9 mouse cellular contexts compared by ENCODE assay signal in the genomic region with DNA sequence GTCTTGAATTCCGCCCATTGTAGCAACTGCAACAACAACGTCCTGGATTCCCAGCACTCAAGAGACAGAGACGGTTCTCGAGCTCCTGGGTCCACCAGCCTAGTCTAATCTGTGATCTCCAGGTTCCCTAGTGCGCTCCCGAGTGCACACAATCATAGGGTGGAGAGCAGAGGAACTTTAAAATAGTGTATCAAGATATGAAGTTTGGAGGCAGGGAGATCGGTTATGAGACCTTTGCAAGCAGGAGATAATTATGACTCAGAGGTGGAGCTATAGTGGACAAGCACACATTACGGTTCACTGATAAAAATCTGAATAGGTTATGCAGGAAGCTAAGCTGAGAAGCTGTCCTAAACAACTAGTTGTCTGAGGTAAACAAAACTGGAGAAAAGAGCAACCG. TPM values are rescaled to one million over a fixed set of nuclear protein-coding genes. Genes with fewer than 3 reads are reported as not detected.
DNase-seq lines count a peak whose midpoint lies in the region; ATAC-seq and TF ChIP-seq lines count a peak whose summit lies in the region.
"Had no signal": no experiment of that assay in that cellular context is flagged by ENCODE, and none has a peak within 500 bp of the region (broad histone marks: within the 10 kb centered on the region; RNA-seq: fewer than 3 reads in every experiment).

No protein-coding gene starts in this region.

- TF ChIP-seq CTCF in CH12.LX (conservative IDR thresholded peaks at IDR 0.05 in 1 of 2, IDR thresholded peaks at IDR 0.05 in 1 of 2; ENCODE audit: low read depth in 2 of 2, low read length in 2 of 2) = no peak

- TF ChIP-seq EP300 in CH12.LX (IDR thresholded peaks at IDR 0.05; ENCODE audit: low read length) = no peak

- peak overlapping the region; percentile 100 for H3K4me2 ChIP-seq in CH12.LX (ENCODE audit: insufficient read depth, low read depth, poor library complexity, severe bottlenecking)
- peak overlapping the region; percentile 77 for H3K4me2 ChIP-seq in forebrain, embryonic 11.5 days (ENCODE audit: low read depth, low read length, severe bottlenecking)
- peak overlapping the region; percentile 77 for H3K4me2 ChIP-seq in liver, embryonic 13.5 days

- H3K27me3 ChIP-seq in CH12.LX (replicated peaks) = no peaks in the 10 kb centered on the region
- H3K27me3 ChIP-seq in forebrain, embryonic 11.5 days (ENCODE audit: control insufficient read depth, insufficient read depth, low read length) = no peaks in the 10 kb centered on the region
- H3K27me3 ChIP-seq in liver, embryonic 13.5 days = no peaks in the 10 kb centered on the region

- no peak overlapping the region for H3K27ac ChIP-seq in CH12.LX (ENCODE audit: insufficient read depth, low read depth)
- no peak overlapping the region for H3K27ac ChIP-seq in forebrain, embryonic 11.5 days (ENCODE audit: low read depth, low read length)
- peak overlapping the region; percentile 96 for H3K27ac ChIP-seq in liver, embryonic 13.5 days

- peaks cover 0 to 45% of the 10 kb centered on the region in 2 experiments for H3K36me3 ChIP-seq in CH12.LX (replicated peaks in 1 of 2; ENCODE audit: control insufficient read depth in 1 of 2, insufficient read depth in 1 of 2, low read length in 1 of 2)
- no peaks in the 10 kb centered on the region for H3K36me3 ChIP-seq in forebrain, embryonic 11.5 days (ENCODE audit: control insufficient read depth, insufficient read depth, low read length)
- peaks cover 32% of the 10 kb centered on the region for H3K36me3 ChIP-seq in liver, embryonic 13.5 days

- peak overlapping the region; percentile 87 for H3K9ac ChIP-seq in CH12.LX (ENCODE audit: insufficient read depth, low read depth)
- H3K9ac ChIP-seq in forebrain, embryonic 11.5 days (ENCODE audit: low read length) = peak overlapping the region; percentile 54
- peak overlapping the region; percentile 71 for H3K9ac ChIP-seq in liver, embryonic 13.5 days

- H3K4me1 ChIP-seq in CH12.LX (ENCODE audit: control insufficient read depth in 1 of 2, insufficient read depth in 2 of 2) = peaks cover 6 to 39% of the 10 kb centered on the region in 2 experiments
- H3K4me1 ChIP-seq in forebrain, embryonic 11.5 days (replicated peaks; ENCODE audit: control insufficient read depth, insufficient read depth, low read length) = peaks cover 8% of the 10 kb centered on the region; the same call in 1 of the 2 replicates
- H3K4me1 ChIP-seq in liver, embryonic 13.5 days (replicated peaks) = peaks cover 61% of the 10 kb centered on the region

- H3K4me3 ChIP-seq in CH12.LX (replicated peaks in 1 of 3; ENCODE audit: low read depth in 2 of 3, low read length in 2 of 3, poor library complexity in 1 of 3) = peak overlapping the region; percentile 85 to 97 (median 87)
- peak overlapping the region; percentile 91 for H3K4me3 ChIP-seq in forebrain, embryonic 11.5 days (ENCODE audit: low read depth, low read length)
- peak overlapping the region; percentile 67 for H3K4me3 ChIP-seq in liver, embryonic 13.5 days (replicated peaks)

- TF ChIP-seq POLR2A in CH12.LX (IDR thresholded peaks at IDR 0.05; ENCODE audit: low read depth, low read length) = no peak

- TF ChIP-seq RAD21 in CH12.LX (IDR thresholded peaks at IDR 0.05; ENCODE audit: low read depth, low read length) = no peak

- H3K9me3 ChIP-seq in CH12.LX (replicated peaks; ENCODE audit: low read length) = no peaks in the 10 kb centered on the region
- H3K9me3 ChIP-seq in forebrain, embryonic 11.5 days (ENCODE audit: control insufficient read depth, low read length) = no peaks in the 10 kb centered on the region
- no peaks in the 10 kb centered on the region for H3K9me3 ChIP-seq in liver, embryonic 13.5 days (replicated peaks)

- ATAC-seq in forebrain, embryonic 11.5 days (replicated peaks; ENCODE audit: low FRiP score) = no peak
- peak; percentile 46 for ATAC-seq in liver, embryonic 13.5 days (ENCODE audit: low read depth)

- in situ Hi-C loops in CH12.LX (cut with MboI; ENCODE audit: low pct_ligation_motif_present, low pct_unique_long_range_greater_than_20kb, low sequenced_read_pairs) = no loop called here

- dilution Hi-C loops in CH12.LX (cut with MboI; ENCODE audit: extremely low pct_ligation_motif_present, extremely low pct_unique_long_range_greater_than_20kb, low sequenced_read_pairs) = no loop called here

- DNase-seq in heart, adult 11 months = peak; percentile 68
- DNase-seq in heart, postnatal 14 days = no peak
- DNase-seq in CH12.LX (ENCODE audit: extremely low read depth) = no peak
- DNase-seq in forebrain, embryonic 11.5 days (ENCODE audit: low spot score) = no peak
- peak; percentile 60 for DNase-seq in liver, embryonic 13.5 days
- no peak for DNase-seq in frontal cortex, postnatal 36 days (ENCODE audit: low spot score in 2 of 2)
- no peak for DNase-seq in cerebellum, adult 11 months
- DNase-seq in adrenal gland, postnatal 10 days = no peak

- WGBS in forebrain, embryonic 11.5 days = 17% methylated on average over 9 of the region's 9 CpGs
- WGBS in liver, embryonic 13.5 days (ENCODE audit: insufficient replicate concordance) = 3% methylated on average over 9 of the region's 9 CpGs

- intact Hi-C loops in heart, postnatal 14 days (cut with DNase I) = loop anchor here (5.0 kb wide), 1 partner anchor 251 kb away; a partner anchor contains a TSS

- peaks cover 28% of the 10 kb centered on the region for H3K79me2 ChIP-seq in CH12.LX (replicated peaks; ENCODE audit: control insufficient read depth, extremely low read depth, insufficient read depth, poor library complexity, severe bottlenecking)

TF ChIP-seq in CH12.LX, 34 proteins besides CTCF, POLR2A, EP300 and RAD21:
- no peak for TF ChIP-seq PAX5 (IDR thresholded peaks at IDR 0.05; ENCODE audit: low read length)
- no peak for TF ChIP-seq CHD2 (IDR thresholded peaks at IDR 0.05; ENCODE audit: low read length)
- TF ChIP-seq JUN (IDR thresholded peaks at IDR 0.05; ENCODE audit: insufficient read depth, low read depth, low read length) = no peak
- no peak for TF ChIP-seq NELFE (IDR thresholded peaks at IDR 0.05; ENCODE audit: low read depth, low read length)
- TF ChIP-seq SIN3A (IDR thresholded peaks at IDR 0.05; ENCODE audit: low read length) = no peak
- TF ChIP-seq GABPA (IDR thresholded peaks at IDR 0.05; ENCODE audit: insufficient replicate concordance, low read depth, low read length) = no peak
- TF ChIP-seq ZNF384 (IDR thresholded peaks at IDR 0.05; ENCODE audit: low read depth, low read length) = no peak
- no peak for TF ChIP-seq ZC3H11A (IDR thresholded peaks at IDR 0.05; ENCODE audit: low read depth, low read length)
- TF ChIP-seq TCF12 (IDR thresholded peaks at IDR 0.05; ENCODE audit: low read depth, low read length) = no peak
- no peak for TF ChIP-seq CHD1 (IDR thresholded peaks at IDR 0.05; ENCODE audit: low read depth, low read length)
- no peak for TF ChIP-seq MEF2A (IDR thresholded peaks at IDR 0.05; ENCODE audit: borderline replicate concordance, low read depth, low read length)
- TF ChIP-seq MAZ (IDR thresholded peaks at IDR 0.05; ENCODE audit: low read depth, low read length) = no peak
- TF ChIP-seq JUND (conservative IDR thresholded peaks at IDR 0.05; ENCODE audit: low read depth, low read length) = no peak
- TF ChIP-seq ZMIZ1 (IDR thresholded peaks at IDR 0.05; ENCODE audit: low read depth, low read length) = no peak
- TF ChIP-seq HCFC1 (IDR thresholded peaks at IDR 0.05; ENCODE audit: low read depth, low read length) = no peak
- no peak for TF ChIP-seq KAT2A (IDR thresholded peaks at IDR 0.05; ENCODE audit: insufficient replicate concordance, low read length)
- no peak for TF ChIP-seq MAX (IDR thresholded peaks at IDR 0.05; ENCODE audit: low read length)
- no peak for TF ChIP-seq ETS1 (conservative IDR thresholded peaks at IDR 0.05; ENCODE audit: low read depth, low read length)
- TF ChIP-seq UBTF (IDR thresholded peaks at IDR 0.05; ENCODE audit: low read depth, low read length) = no peak

RNA-seq across cellular contexts. Expression of a gene that starts 0.7 kb away (rescaled TPM):
- 1 to 10 TPM; 9.1 to 9.9 TPM for total RNA-seq in heart, postnatal 14 days (2021)
- total RNA-seq in CH12.LX (2012; rRNA removed) (15.1 and 20.4 TPM in 2 replicates), CH12.LX (2014; rRNA removed) (19.4 and 19.9 TPM in 2 replicates)
- polyA plus RNA-seq in CH12.LX (2012; ENCODE audit: insufficient read length, low read depth) = 16.6 and 18.6 TPM in 2 replicates
- 35.0 and 37.0 TPM in 2 replicates for polyA plus RNA-seq in forebrain, embryonic 11.5 days (2014; fragmentation: Nextera tagmentation; extraction: Ambion mirVana)
- polyA plus RNA-seq in liver, embryonic 13.5 days (2015; fragmentation: Nextera tagmentation; extraction: Ambion mirVana) = 24.0 and 29.2 TPM in 2 replicates
- 10 to 100 TPM; 16.8 to 20.4 TPM for total RNA-seq in adrenal gland, postnatal 10 days (2021)

RNA-seq across cellular contexts. Expression of a gene that starts 0.9 kb away (rescaled TPM):
- total RNA-seq in heart, postnatal 14 days (2021) = 10 to 100 TPM; 47.6 to 54.3 TPM
- total RNA-seq in CH12.LX (2012; rRNA removed) (122 and 209 TPM in 2 replicates), CH12.LX (2014; rRNA removed) (129 and 149 TPM in 2 replicates)
- polyA plus RNA-seq in CH12.LX (2012; ENCODE audit: insufficient read length, low read depth) = 206 and 241 TPM in 2 replicates
- polyA plus RNA-seq in forebrain, embryonic 11.5 days (2014; fragmentation: Nextera tagmentation; extraction: Ambion mirVana) = 95.6 and 97.3 TPM in 2 replicates
- 78.9 and 90.1 TPM in 2 replicates for polyA plus RNA-seq in liver, embryonic 13.5 days (2015; fragmentation: Nextera tagmentation; extraction: Ambion mirVana)
- 10 to 100 TPM; 59.9 to 65.8 TPM for total RNA-seq in adrenal gland, postnatal 10 days (2021)

RNA-seq across cellular contexts. Expression of a gene that starts 34.3 kb away (rescaled TPM):
- total RNA-seq in heart, postnatal 14 days (2021) = 10 to 100 TPM in 1 of 2 experiments, 1 to 10 TPM in 1; 8.8 to 16.6 TPM
- total RNA-seq in CH12.LX (2012; rRNA removed) = not detected in 2 replicates
- total RNA-seq in CH12.LX (2014; rRNA removed) = not detected in 2 replicates
- 0.25 and 0.43 TPM in 2 replicates for polyA plus RNA-seq in CH12.LX (2012; ENCODE audit: insufficient read length, low read depth)
- polyA plus RNA-seq in forebrain, embryonic 11.5 days (2014; fragmentation: Nextera tagmentation; extraction: Ambion mirVana) = not detected in 2 replicates
- 513 TPM in 2 replicates for polyA plus RNA-seq in liver, embryonic 13.5 days (2015; fragmentation: Nextera tagmentation; extraction: Ambion mirVana)
- 1,000 to 10,000 TPM; 3,016 to 7,289 TPM for total RNA-seq in adrenal gland, postnatal 10 days (2021)
- total RNA-seq: neutrophil, adult 5-6 weeks had no signal

RNA-seq across cellular contexts. Expression of a gene that starts 45.4 kb away (rescaled TPM):
- not detected for total RNA-seq in heart, postnatal 14 days (2021)
- not detected in 2 replicates for total RNA-seq in CH12.LX (2012; rRNA removed)
- total RNA-seq in CH12.LX (2014; rRNA removed) = not detected in 2 replicates
- not detected in 2 replicates for polyA plus RNA-seq in CH12.LX (2012; ENCODE audit: insufficient read length, low read depth)
- polyA plus RNA-seq in forebrain, embryonic 11.5 days (2014; fragmentation: Nextera tagmentation; extraction: Ambion mirVana) = not detected in 2 replicates
- polyA plus RNA-seq in liver, embryonic 13.5 days (2015; fragmentation: Nextera tagmentation; extraction: Ambion mirVana) = 0.17 and 0.27 TPM in 2 replicates
- total RNA-seq in adrenal gland, postnatal 10 days (2021) = not detected
- total RNA-seq: neutrophil, adult 5-6 weeks had no signal

Comparison
In these comparisons a context has a peak if more than half of its experiments do, and no peak if none do; other contexts are left out.
1. DNase-seq: peak in heart, adult 11 months (single experiment) and liver, embryonic 13.5 days (single experiment); none in heart, postnatal 14 days (0 of 2), CH12.LX (single experiment), forebrain, embryonic 11.5 days (single experiment), frontal cortex, postnatal 36 days (0 of 2), cerebellum, adult 11 months (single experiment) and adrenal gland, postnatal 10 days (single experiment).
2. RNA of a gene that starts 34.3 kb away (total RNA-seq): 3,016 to 7,289 TPM in adrenal gland, postnatal 10 days; 8.8 to 16.6 TPM in heart, postnatal 14 days and not detected in CH12.LX; every median in the first group is over 100 times any median in the second.
3. Peak in every context shown above with its lines, with median percentiles within 50 percentile points of each other: H3K4me2 ChIP-seq, H3K4me3 ChIP-seq and H3K9ac ChIP-seq.